Mouse (Mus musculus): ENCODE measurements around the gene Larp1b. TPM values are rescaled to one million over a fixed set of nuclear protein-coding genes. Genes with fewer than 3 reads are reported as not detected.

Larp1b gene
- polyA plus RNA-seq, 1 experiment = 24.5 TPM

- Histone ChIP-seq H3K27me3 (ENCODE audit: control insufficient read depth, insufficient read depth, low read length, poor library complexity, severe bottlenecking) (no peaks in the 10 kb centered on the region), H3K9ac (ENCODE audit: low read depth, poor library complexity, severe bottlenecking) (no peak overlapping the region), H3K27ac (ENCODE audit: insufficient read depth, low read length) (no peak overlapping the region), H3K36me3 (ENCODE audit: control insufficient read depth, insufficient read depth, low read length, poor library complexity, severe bottlenecking) (no peaks in the 10 kb centered on the region), H3K4me1 (ENCODE audit: control insufficient read depth, insufficient read depth, low read length) (no peaks in the 10 kb centered on the region), H3K9me3 (replicated peaks; ENCODE audit: control insufficient read depth, insufficient read depth, low read length, poor library complexity, severe bottlenecking) (no peaks in the 10 kb centered on the region), H3K4me3 (ENCODE audit: low read depth, low read length) (no peak overlapping the region)
- no peak for TF ChIP-seq EP300 (IDR thresholded peaks at IDR 0.05; ENCODE audit: insufficient read depth, low read depth, low read length)
- TF ChIP-seq POLR2A (IDR thresholded peaks at IDR 0.05; ENCODE audit: insufficient read depth, low read length) = no peak
- no peak for TF ChIP-seq CTCF (IDR thresholded peaks at IDR 0.05; ENCODE audit: low read depth, low read length)
Measured at GRCm38 (mm10) chr3:41043756-41044354, 94.2 kb downstream of the Larp1b start.

GRCm38 (mm10) chr3:41047838-41048237, 98.2 kb downstream of the Larp1b start:
- no peak overlapping the region for H3K4me3 ChIP-seq (ENCODE audit: low read depth, low read length)
- H3K9me3 ChIP-seq (replicated peaks; ENCODE audit: control insufficient read depth, insufficient read depth, low read length, poor library complexity, severe bottlenecking) = no peaks in the 10 kb centered on the region
- H3K9ac ChIP-seq (ENCODE audit: low read depth, poor library complexity, severe bottlenecking) = no peak overlapping the region
- H3K36me3 ChIP-seq (ENCODE audit: control insufficient read depth, insufficient read depth, low read length, poor library complexity, severe bottlenecking) = no peaks in the 10 kb centered on the region
- H3K27me3 ChIP-seq (ENCODE audit: control insufficient read depth, insufficient read depth, low read length, poor library complexity, severe bottlenecking) = no peaks in the 10 kb centered on the region
- no peak overlapping the region for H3K27ac ChIP-seq (ENCODE audit: insufficient read depth, low read length)
- TF ChIP-seq POLR2A (IDR thresholded peaks at IDR 0.05; ENCODE audit: insufficient read depth, low read length) = no peak
- TF ChIP-seq EP300 (IDR thresholded peaks at IDR 0.05; ENCODE audit: insufficient read depth, low read depth, low read length) = no peak
- no peak for TF ChIP-seq CTCF (IDR thresholded peaks at IDR 0.05; ENCODE audit: low read depth, low read length)
- H3K4me1 ChIP-seq (ENCODE audit: control insufficient read depth, insufficient read depth, low read length) = no peaks in the 10 kb centered on the region

- Histone ChIP-seq H3K36me3 (ENCODE audit: control insufficient read depth, insufficient read depth, low read length, poor library complexity, severe bottlenecking) (no peaks in the 10 kb centered on the region), H3K4me1 (ENCODE audit: control insufficient read depth, insufficient read depth, low read length) (no peaks in the 10 kb centered on the region), H3K9me3 (replicated peaks; ENCODE audit: control insufficient read depth, insufficient read depth, low read length, poor library complexity, severe bottlenecking) (no peaks in the 10 kb centered on the region), H3K9ac (ENCODE audit: low read depth, poor library complexity, severe bottlenecking) (no peak overlapping the region), H3K27me3 (ENCODE audit: control insufficient read depth, insufficient read depth, low read length, poor library complexity, severe bottlenecking) (no peaks in the 10 kb centered on the region), H3K27ac (ENCODE audit: insufficient read depth, low read length) (no peak overlapping the region), H3K4me3 (ENCODE audit: low read depth, low read length) (no peak overlapping the region)
- TF ChIP-seq EP300 (IDR thresholded peaks at IDR 0.05; ENCODE audit: insufficient read depth, low read depth, low read length) = no peak
- no peak for TF ChIP-seq CTCF (IDR thresholded peaks at IDR 0.05; ENCODE audit: low read depth, low read length)
- TF ChIP-seq POLR2A (IDR thresholded peaks at IDR 0.05; ENCODE audit: insufficient read depth, low read length) = no peak
Measured at GRCm38 (mm10) chr3:41053334-41053733, 103.7 kb downstream of the Larp1b start.

- Histone ChIP-seq H3K27me3 (ENCODE audit: control insufficient read depth, insufficient read depth, low read length, poor library complexity, severe bottlenecking) (no peaks in the 10 kb centered on the region), H3K4me3 (ENCODE audit: low read depth, low read length) (no peak overlapping the region), H3K27ac (ENCODE audit: insufficient read depth, low read length) (no peak overlapping the region), H3K9ac (ENCODE audit: low read depth, poor library complexity, severe bottlenecking) (no peak overlapping the region), H3K36me3 (ENCODE audit: control insufficient read depth, insufficient read depth, low read length, poor library complexity, severe bottlenecking) (no peaks in the 10 kb centered on the region), H3K4me1 (ENCODE audit: control insufficient read depth, insufficient read depth, low read length) (no peaks in the 10 kb centered on the region), H3K9me3 (replicated peaks; ENCODE audit: control insufficient read depth, insufficient read depth, low read length, poor library complexity, severe bottlenecking) (no peaks in the 10 kb centered on the region)
- no peak for TF ChIP-seq EP300 (IDR thresholded peaks at IDR 0.05; ENCODE audit: insufficient read depth, low read depth, low read length)
Measured at GRCm38 (mm10) chr3:41058395-41058794, 108.8 kb downstream of the Larp1b start.

- Histone ChIP-seq H3K27ac (ENCODE audit: insufficient read depth, low read length) (no peak overlapping the region), H3K4me3 (ENCODE audit: low read depth, low read length) (no peak overlapping the region), H3K27me3 (ENCODE audit: control insufficient read depth, insufficient read depth, low read length, poor library complexity, severe bottlenecking) (no peaks in the 10 kb centered on the region), H3K9ac (ENCODE audit: low read depth, poor library complexity, severe bottlenecking) (no peak overlapping the region), H3K36me3 (ENCODE audit: control insufficient read depth, insufficient read depth, low read length, poor library complexity, severe bottlenecking) (no peaks in the 10 kb centered on the region), H3K4me1 (ENCODE audit: control insufficient read depth, insufficient read depth, low read length) (no peaks in the 10 kb centered on the region), H3K9me3 (replicated peaks; ENCODE audit: control insufficient read depth, insufficient read depth, low read length, poor library complexity, severe bottlenecking) (no peaks in the 10 kb centered on the region)
- no peak for TF ChIP-seq EP300 (IDR thresholded peaks at IDR 0.05; ENCODE audit: insufficient read depth, low read depth, low read length)
- no peak for TF ChIP-seq CTCF (IDR thresholded peaks at IDR 0.05; ENCODE audit: low read depth, low read length)
- TF ChIP-seq POLR2A (IDR thresholded peaks at IDR 0.05; ENCODE audit: insufficient read depth, low read length) = no peak
Measured at GRCm38 (mm10) chr3:41059249-41059648, 109.6 kb downstream of the Larp1b start.

- Histone ChIP-seq H3K9ac (ENCODE audit: low read depth, poor library complexity, severe bottlenecking) (no peak overlapping the region), H3K27me3 (ENCODE audit: control insufficient read depth, insufficient read depth, low read length, poor library complexity, severe bottlenecking) (no peaks in the 10 kb centered on the region), H3K4me1 (ENCODE audit: control insufficient read depth, insufficient read depth, low read length) (no peaks in the 10 kb centered on the region), H3K4me3 (ENCODE audit: low read depth, low read length) (no peak overlapping the region), H3K36me3 (ENCODE audit: control insufficient read depth, insufficient read depth, low read length, poor library complexity, severe bottlenecking) (peaks cover 2% of the 10 kb centered on the region; the same call in 1 of the 2 replicates), H3K27ac (ENCODE audit: insufficient read depth, low read length) (no peak overlapping the region), H3K9me3 (replicated peaks; ENCODE audit: control insufficient read depth, insufficient read depth, low read length, poor library complexity, severe bottlenecking) (no peaks in the 10 kb centered on the region)
- no peak for TF ChIP-seq POLR2A (IDR thresholded peaks at IDR 0.05; ENCODE audit: insufficient read depth, low read length)
- TF ChIP-seq EP300 (IDR thresholded peaks at IDR 0.05; ENCODE audit: insufficient read depth, low read depth, low read length) = no peak
- TF ChIP-seq CTCF (IDR thresholded peaks at IDR 0.05; ENCODE audit: low read depth, low read length) = no peak
Measured at GRCm38 (mm10) chr3:41061831-41062565, 112.4 kb downstream of the Larp1b start.
